Mouse (Mus musculus): Measurements from ENCODE around the gene Htr5a.

DNA sequence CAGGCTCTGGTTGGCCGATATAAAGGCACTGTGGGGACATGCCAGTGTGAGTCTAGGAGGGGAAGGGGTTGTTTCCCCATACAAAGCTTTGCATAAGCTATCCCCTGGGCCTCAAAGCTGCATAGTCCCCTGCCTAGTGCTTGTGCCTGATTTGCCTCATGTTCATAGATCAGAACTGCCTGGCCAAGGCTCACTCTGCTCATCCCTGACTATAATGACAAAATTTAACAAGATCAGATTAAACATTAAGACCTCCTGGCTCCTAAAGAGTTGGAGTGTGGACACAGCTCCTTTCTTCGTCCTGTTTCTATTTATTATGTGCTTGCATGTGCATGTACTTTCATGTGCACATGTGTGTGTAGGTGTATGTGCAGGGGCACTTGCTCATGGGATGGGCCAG is 39.3 kb downstream of the Htr5a start:
- TF ChIP-seq CTCF (IDR thresholded peaks at IDR 0.05; ENCODE audit: low read depth): no peak
- TF ChIP-seq EP300 (IDR thresholded peaks at IDR 0.05; ENCODE audit: low read depth): no peak
